Mouse (Mus musculus) cortical plate, adult 2 months (tissue): ENCODE results near the gene Hist1h3e. TPM values are rescaled to one million over a fixed set of nuclear protein-coding genes. Genes with fewer than 3 reads are reported as not detected.
"Not testable (repeated sequence)": the region's sequence is repeated elsewhere in the genome, so short reads cannot be mapped to it uniquely, and the experiment has no call there.

Experiments used
- H3K27ac ChIP-seq: fragments of 200-500 bp; 2 replicates; pipeline ENCODE4 v1.5.1; 2012; ENCODE audit warnings: low read length, control low read depth, inconsistent platforms; ENCODE audit not compliant: insufficient read depth
- H3K4me1 ChIP-seq: fragments of 200-500 bp; 2 replicates; pipeline ENCODE4 v1.6.1; 2011; ENCODE audit warnings: low read length; ENCODE audit not compliant: control insufficient read depth, insufficient read depth
- H3K4me3 ChIP-seq: fragments of 200-500 bp; 2 replicates; pipeline ENCODE4 v1.5.1; 2011; ENCODE audit warnings: mild to moderate bottlenecking, low read length, control low read depth; ENCODE audit not compliant: insufficient read depth
- CTCF ChIP-seq: fragments of 200-500 bp; IDR thresholded peaks from 2 replicates; pipeline ENCODE4 v1.5.1; 2011; ENCODE audit warnings: mild to moderate bottlenecking, control low read depth, low read length; ENCODE audit not compliant: insufficient read depth; ENCODE audit errors: extremely low read depth
- POLR2A ChIP-seq: fragments of 200-500 bp; IDR thresholded peaks from 2 replicates; pipeline ENCODE4 v1.6.1; 2011; ENCODE audit warnings: mild to moderate bottlenecking, low read length, control low read depth; ENCODE audit not compliant: insufficient read depth; ENCODE audit errors: extremely low read depth
- polyA plus RNA-seq: library from polyadenylated mRNA; depleted of rRNA; stranded (reverse); fragments of >200 nt; gene quantifications from 2 replicates; pipeline ENCODE4 v1.2.3, GENCODE M21; 2012

The Hist1h3e gene
- polyA plus RNA-seq, 1 experiment, result 2.9 TPM

DNA sequence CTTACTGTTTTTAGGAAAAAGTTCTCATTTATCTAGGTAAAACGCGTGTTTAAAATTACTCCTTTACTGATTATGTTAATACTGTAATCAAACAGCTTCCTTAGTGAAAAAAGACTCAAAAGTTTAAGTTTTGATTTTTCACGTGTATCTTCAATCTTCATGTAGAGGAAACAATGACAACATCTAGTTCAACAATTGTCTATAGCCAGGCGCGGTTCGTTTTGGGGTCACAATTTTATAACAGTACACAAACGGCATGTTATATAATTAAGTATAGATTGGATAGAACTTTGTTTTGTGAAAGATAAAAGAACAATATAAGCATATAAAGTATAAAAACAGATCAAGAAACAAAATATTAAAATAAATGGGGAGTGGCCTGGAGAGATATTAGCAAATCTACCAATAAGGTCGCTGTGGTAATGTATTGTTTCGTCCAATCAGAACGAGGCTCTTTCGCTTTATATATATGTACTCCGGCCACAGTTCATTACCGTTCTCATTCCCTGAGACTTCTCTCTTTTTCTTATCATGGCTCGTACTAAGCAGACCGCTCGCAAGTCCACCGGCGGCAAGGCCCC, 13.2 kb upstream of the Hist1h3e start, which contains the start of gene Hist1h3d:
Gene Hist1h3d (plus strand): TSS at position 493 of the 581 bp plus-strand sequence.
- Histone ChIP-seq H3K4me1 (peaks cover 2% of the 10 kb centered on the region; the same call in 1 of the 2 replicates), H3K4me3 (peak within 1 kb of the TSS; percentile 58), H3K27ac (peak within 1 kb of the TSS; percentile 95)
- TF ChIP-seq CTCF (no peak), POLR2A (peak; percentile 49; the same call in 1 of the 2 replicates)

DNA sequence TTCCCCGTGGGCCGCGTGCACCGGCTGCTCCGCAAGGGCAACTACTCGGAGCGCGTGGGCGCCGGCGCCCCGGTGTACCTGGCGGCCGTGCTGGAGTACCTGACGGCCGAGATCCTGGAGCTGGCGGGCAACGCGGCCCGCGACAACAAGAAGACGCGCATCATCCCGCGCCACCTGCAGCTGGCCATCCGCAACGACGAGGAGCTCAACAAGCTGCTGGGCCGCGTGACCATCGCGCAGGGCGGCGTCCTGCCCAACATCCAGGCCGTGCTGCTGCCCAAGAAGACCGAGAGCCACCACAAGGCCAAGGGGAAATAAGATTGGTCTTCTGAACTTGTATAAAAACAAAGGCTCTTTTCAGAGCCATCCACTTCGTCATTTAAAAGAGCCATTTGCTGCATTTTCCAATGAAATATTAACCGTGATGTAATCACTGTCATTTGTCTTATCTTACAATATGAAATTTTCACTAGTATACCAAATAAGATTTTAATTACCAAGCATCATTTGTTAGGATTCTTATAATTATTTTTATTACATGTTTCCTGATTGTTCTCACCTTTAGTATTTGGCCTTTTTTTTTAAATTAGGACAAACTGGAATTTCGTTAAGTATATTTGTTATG, 12.5 kb upstream of the Hist1h3e start:
- peak overlapping the region; percentile 95 for H3K27ac ChIP-seq
- H3K4me1 ChIP-seq, H3K4me3 ChIP-seq: not testable (repeated sequence)

DNA sequence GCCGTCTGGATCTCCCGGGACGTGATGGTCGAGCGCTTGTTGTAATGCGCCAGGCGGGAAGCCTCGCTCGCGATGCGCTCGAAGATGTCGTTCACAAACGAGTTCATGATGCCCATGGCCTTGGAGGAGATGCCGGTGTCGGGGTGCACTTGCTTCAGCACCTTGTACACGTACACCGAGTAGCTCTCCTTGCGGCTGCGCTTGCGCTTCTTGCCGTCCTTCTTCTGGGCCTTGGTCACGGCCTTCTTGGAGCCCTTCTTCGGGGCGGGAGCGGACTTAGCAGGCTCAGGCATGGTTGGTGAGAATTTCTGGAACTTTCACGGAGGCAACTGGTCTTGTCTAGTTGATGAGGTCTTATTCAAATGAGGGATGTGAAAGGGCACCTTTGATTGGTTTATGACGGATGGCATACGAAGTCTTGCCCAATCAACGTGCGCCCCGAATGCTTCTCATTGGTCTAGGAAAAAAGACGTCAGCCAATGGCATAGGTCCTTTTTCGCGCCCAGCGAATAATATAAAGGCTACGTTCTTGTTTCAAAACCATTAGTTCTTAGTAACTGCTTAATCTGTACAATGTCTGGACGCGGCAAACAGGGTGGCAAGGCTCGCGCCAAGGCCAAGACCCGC, 11.8 kb upstream of the Hist1h3e start, which contains the start of the genes Hist1h2bf and Hist1h2ad:
Gene Hist1h2bf (minus strand): TSS at position 299 of the 627 bp plus-strand sequence.
Gene Hist1h2ad (plus strand): TSS at position 484 of the 627 bp plus-strand sequence.
- peak within 1 kb of the TSS; percentile 95 for H3K27ac ChIP-seq
- peak within 1 kb of the TSS; percentile 32 for H3K4me3 ChIP-seq
- not testable (repeated sequence) for H3K4me1 ChIP-seq

DNA sequence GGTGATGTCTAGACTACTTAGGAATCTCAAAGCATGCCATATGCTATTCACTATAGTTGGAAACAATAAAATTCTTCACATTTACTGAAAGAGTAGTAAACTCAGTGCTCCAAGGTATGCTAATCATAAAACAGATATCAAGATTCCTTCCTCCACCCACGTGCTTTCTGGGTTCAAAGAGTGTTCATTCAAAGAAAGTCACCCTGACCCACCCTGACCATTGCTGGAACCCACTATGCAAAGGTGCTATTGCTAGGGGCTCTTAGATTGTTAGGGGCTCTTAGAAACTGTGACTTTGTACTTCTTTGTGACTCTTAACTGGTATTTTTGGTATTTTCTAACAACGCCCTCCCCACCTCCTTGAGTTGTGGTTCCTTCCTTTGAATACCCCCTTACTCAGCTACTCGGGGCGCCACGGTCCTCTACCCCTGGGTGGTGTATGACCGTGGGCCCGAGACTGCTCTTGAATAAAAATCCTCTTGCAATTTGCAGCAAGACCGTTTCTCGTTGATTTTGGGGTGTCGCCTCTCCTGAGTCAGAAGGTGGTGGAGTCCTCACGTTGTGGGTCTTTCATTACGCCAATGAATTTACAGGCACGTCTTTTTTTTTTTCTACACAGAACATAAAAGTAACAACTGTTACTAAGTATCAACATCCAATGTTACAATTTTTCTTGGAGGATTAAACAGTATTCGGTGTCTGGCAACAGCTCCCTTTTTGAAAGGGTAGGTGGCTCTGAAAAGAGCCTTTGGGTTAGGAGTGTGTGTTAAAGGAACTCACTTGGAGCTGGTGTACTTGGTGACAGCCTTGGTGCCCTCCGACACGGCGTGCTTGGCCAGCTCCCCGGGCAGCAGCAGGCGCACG, 11.1 kb upstream of the Hist1h3e start:
- H3K4me1 ChIP-seq, H3K27ac ChIP-seq: not testable (repeated sequence)
- H3K4me3 ChIP-seq, result peak overlapping the region; percentile 69; the same call in 1 of the 2 replicates

DNA sequence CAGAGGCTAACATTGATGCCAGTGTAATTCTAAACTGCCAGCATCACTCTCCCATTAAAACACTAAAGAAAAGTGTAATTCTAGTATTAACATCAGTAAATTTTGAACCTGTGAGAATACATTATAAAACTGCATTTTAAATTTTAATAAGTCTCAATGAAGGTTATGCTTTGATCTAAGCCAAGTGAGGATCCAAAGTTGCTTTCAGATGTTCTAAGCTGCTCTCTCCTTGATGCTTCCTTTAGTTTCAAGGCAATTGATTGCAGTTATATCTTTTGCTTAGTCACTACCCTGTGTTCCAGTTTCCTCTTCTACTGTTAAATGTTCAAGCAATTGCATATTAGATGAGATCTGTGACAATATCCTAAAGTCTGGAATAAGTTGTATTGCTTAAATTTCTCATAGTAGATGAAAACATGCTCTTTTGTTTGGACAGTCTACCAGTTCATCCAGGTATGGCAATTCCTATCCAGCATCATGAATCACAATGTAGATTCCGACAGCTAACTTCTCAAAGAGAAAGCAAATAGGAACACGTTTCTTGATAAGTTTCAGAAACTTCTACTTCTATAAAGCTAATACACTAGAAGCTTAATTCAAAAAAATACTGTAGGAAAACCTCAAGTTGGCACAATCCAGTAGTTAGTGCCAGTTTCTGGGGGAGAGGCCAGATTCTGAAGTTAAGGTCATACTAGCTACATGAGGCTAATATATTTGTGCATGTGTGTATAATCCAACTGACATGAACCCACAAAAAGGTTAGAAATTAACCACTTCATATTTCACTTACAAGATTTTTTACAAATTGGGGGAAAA, 10.3 kb upstream of the Hist1h3e start:
- Histone ChIP-seq H3K4me1 (peaks cover 2% of the 10 kb centered on the region; the same call in 1 of the 2 replicates), H3K4me3 (peak overlapping the region; percentile 69; the same call in 1 of the 2 replicates), H3K27ac (no peak overlapping the region)
- TF ChIP-seq CTCF (no peak), POLR2A (no peak)

DNA sequence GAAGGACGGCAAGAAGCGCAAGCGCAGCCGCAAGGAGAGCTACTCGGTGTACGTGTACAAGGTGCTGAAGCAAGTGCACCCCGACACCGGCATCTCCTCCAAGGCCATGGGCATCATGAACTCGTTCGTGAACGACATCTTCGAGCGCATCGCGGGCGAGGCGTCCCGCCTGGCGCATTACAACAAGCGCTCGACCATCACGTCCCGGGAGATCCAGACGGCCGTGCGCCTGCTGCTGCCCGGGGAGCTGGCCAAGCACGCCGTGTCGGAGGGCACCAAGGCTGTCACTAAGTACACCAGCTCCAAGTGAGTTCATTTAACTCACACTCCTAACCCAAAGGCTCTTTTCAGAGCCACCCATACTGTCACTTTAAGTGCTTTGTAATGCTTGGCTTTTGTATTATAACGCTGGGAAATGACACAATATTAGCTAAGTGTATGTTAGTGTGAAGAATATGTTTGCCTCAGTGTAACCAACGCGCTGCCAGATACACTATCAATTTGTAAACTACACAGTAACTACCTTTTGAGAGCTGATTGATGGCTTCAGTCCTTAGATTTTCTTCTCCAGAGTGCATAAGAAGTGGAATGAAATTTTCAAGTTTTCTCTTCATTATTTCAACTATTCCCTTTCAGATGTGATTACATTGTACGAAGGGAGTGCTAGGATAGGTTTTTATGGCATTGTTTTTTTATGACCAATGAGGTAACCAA, 9.5 kb upstream of the Hist1h3e start:
- not testable (repeated sequence) for H3K4me1 ChIP-seq
- H3K4me3 ChIP-seq, result peak overlapping the region; percentile 69
- peak overlapping the region; percentile 96 for H3K27ac ChIP-seq

DNA sequence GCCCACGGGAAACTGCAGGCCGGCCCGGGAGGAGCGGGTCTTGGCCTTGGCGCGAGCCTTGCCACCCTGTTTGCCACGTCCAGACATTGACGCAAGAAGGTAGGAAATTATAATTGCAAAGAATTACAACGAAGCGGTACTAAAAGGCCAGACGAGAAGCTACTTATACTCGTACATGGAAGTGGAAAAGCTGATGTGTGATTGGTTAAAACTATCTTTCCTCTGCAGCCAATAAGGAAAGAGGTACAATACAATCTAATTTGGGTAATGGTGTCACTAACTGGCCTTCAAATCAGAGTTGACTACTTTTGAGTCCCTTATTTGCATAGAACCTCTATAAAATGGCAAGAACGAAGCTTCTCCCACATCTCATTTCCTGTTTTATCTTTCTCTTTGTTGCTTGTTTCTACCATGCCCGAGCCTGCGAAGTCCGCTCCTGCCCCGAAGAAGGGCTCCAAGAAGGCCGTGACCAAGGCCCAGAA, 8.9 kb upstream of the Hist1h3e start, which contains the start of the genes Hist1h2ae and Hist1h2bg:
Gene Hist1h2ae (minus strand): TSS at position 199 of the 482 bp plus-strand sequence.
Gene Hist1h2bg (plus strand): TSS at position 375 of the 482 bp plus-strand sequence.
- TF ChIP-seq CTCF (no peak), POLR2A (peak; percentile 75)
- peak within 1 kb of the TSS; percentile 69 for H3K4me3 ChIP-seq
- H3K27ac ChIP-seq, result peak within 1 kb of the TSS; percentile 99
- H3K4me1 ChIP-seq, result peaks cover 2% of the 10 kb centered on the region; the same call in 1 of the 2 replicates

DNA sequence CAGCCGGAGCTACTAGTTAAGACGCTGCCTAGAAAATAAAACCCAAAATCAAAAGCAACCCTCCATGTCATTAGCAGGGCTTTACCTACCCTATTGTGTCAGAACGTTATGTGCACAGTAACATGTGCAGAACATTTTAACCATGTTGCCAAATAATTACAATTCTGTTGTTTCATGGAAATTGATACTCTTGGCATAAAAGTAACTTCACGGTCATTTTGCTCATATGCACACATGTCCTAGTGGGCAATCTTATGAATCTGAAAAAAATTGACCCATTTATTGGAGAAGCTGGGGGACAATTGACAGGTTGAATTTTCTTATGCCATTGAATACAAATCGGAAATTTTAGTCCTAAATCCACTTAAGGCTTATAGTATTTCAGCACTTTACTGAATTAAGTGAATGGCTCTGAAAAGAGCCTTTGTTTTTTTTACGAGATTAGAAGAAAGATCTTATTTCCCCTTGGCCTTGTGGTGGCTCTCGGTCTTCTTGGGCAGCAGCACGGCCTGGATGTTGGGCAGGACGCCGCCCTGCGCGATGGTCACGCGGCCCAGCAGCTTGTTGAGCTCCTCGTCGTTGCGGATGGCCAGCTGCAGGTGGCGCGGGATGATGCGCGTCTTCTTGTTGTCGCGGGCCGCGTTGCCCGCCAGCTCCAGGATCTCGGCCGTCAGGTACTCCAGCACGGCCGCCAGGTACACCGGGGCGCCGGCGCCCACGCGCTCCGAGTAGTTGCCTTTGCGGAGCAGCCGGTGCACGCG, 8.3 kb upstream of the Hist1h3e start:
- peak overlapping the region; percentile 69 for H3K4me3 ChIP-seq
- H3K4me1 ChIP-seq, result not testable (repeated sequence)
- H3K27ac ChIP-seq, result peak overlapping the region; percentile 99

DNA sequence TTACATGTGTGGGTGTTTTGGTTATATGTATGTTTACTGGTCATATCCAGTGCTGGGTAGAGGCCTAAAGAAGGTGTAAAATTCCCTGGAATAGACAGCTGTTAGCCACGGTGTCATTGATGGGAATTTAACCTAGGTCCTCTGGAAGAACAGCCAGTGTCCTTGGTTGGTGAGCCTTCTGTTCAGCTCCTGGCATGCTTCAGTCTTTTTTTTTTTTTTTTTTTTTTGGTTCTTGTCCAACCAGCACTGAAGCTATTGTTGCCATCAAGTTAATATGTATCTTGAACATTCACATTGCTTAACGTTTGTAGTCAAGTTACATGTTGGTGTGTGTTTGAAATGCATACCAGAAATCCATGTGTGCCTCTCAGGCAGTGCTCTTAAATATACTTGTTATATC, 2.3 kb upstream of the Hist1h3e start:
- no peaks in the 10 kb centered on the region for H3K4me1 ChIP-seq
- H3K27ac ChIP-seq, result no peak overlapping the region
- no peak for TF ChIP-seq CTCF
- no peak for TF ChIP-seq POLR2A
- H3K4me3 ChIP-seq, result no peak overlapping the region
